Mouse (Mus musculus): Measurements from ENCODE around the gene Gigyf2. TPM values are rescaled to one million over a fixed set of nuclear protein-coding genes. Genes with fewer than 3 reads are reported as not detected.

The Gigyf2 gene
- total RNA-seq, 2 experiments from 2014 or later: 28.7 to 36.9 TPM

DNA sequence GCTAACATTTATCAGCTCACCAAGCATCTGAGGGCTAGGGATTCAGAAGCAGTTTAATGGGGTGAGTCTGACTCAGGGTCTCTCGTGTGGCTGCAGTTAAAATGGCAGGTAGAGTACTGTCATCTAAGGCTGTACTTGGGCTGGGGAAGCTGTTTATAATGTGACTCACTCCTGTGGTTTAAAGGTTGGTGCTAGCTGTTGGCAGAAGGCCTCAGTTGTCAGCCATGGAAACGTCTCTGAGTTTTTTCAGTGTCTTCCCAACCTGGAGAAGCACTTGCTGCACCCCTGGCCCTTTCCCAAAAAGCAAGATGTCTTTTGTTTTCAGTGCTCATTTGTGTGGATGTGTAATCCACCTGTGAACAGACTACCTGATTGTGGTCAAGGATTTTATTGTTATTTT, 10.9 kb upstream of the Gigyf2 start:
- DNase-seq: no peak
- intact Hi-C loops (cut with DNase I): no loop called here

DNA sequence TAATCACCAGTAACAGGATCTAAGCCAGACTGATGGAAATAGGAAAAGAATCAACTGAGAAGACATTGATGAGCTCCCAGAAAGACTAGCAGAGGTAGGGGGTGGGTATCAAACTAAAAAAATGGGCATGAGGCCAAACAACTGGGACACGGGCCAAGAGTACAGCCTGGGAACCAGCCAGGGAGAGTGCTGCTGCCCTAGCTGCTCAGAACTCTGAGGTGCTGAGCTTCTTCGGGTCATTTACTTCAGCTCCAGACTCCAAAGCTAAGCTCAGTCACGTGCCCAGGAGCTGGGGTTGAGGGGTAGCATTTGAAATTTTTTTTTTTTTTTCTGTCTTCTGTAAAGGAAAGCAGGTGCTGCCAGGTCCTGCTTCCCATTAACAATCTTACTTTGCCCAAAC, 10.1 kb upstream of the Gigyf2 start:
- DNase-seq: no peak
- intact Hi-C loops (cut with DNase I): no loop called here

DNA sequence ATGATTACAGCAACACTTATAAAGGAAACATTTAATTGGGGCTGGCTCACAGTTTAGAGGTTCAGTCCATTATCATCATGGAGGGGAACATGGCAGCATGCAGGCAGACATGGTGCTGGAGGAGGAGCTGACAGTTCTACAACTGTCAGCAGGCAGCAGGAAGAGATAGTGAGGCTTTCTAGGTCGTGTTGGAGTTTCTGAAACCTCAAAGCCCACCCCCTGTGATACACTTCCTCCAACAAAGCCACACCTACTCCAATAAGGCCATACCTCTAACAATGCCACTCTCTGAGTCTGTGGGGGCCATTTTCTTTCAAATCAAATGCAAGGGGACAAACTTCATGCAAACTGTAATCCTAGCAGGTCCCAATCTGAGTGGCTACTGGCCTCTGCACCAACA, 5.7 kb upstream of the Gigyf2 start:
- no peak for DNase-seq
- intact Hi-C loops (cut with DNase I): no loop called here

DNA sequence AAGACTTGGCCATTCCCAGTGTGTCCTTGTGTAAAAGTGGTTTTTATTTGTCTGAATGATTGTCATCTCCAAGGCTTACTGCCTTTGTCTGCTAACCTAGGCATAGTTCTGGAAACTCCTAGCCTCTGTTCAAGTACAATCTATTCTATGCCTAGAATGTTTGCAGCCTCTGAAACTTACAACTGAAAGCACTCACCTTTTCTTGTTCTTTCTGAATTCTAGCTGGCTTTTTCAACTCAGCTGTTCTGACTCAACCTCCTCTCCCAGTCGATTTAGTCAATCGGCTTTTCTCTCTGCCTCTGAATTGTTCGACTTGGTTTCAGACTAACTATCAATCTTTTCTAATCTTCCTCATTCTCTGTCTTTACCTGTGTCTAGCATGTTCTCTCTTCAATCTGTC, 4.0 kb upstream of the Gigyf2 start:
- intact Hi-C loops (cut with DNase I): no loop called here
- DNase-seq: no peak

DNA sequence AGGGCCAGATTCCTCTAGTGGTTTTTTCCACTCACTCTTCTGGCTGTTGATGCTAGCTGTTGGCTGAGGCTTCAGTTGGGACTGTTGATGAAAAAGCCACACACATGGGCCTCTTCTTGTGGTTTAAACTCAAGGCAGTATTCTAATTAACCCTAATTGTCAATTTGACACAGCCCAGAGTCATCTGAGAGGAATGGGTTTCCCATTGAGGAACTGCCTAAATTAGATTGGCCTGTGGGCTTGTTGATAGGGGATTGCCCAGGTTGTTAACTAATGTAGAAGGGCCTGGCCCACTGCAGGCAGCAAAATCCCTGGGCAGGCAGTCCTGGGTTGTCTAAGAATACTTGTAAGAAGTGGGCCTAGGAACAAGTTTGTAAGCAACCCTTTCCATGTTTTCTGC, 2.1 kb upstream of the Gigyf2 start:
- no peak for DNase-seq
- intact Hi-C loops (cut with DNase I): no loop called here

DNA sequence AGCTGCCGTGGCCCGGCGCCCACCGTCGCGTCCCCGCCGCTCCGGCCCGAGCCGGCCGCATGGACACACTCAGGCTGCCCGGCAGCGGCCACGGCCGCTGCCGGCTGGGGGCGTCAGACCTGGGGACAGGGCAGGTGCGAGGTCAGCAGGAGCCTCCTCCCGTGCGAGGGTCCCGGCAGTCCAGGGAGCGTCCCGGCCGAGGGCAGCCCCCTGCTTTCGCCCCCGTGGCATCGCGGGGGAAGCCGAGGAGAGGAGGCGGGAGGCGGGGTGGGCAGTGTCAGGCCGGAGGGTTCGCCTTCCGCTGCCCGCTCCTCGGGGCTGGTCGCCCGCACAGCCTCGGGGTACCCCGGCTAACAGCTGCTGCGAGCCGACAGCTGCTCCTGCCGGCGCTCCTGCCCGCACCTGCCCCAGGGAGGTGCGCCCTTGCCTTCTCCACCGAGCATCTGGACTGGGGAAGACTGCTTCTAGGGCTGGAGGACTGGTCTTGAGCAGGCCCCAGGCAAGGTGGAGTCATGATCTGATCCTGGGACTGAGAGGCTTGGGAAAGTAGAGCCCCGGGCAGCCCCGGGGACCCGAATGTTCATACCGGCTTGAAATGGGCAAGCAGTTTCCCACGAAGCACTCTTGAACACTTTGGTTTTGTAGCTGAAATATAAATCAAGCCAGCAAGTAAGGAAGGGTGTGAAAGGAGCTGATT, 515 bp downstream of the Gigyf2 start:
- intact Hi-C loops (cut with DNase I): no loop called here
- peak in 1 of 2 experiments; percentile 18 for DNase-seq

DNA sequence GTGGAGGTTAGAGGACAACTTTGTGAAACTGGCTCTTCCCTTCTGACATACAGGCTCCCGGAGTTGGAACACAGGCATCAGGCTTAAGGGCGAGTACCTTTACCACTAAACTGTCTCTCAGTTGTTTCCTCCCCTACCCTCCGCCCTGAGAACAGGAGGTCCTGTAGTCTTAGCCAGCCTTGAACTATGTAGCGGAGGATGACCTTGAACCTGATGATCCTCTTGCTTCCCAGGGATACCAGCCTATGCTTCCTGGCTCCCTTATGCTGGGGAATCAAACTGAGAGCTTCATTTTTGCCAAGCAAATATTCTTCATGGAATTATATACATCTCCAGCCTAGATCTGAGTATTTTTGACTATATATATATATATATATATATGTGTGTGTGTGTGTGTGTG, 5.0 kb downstream of the Gigyf2 start:
- intact Hi-C loops (cut with DNase I): no loop called here
- DNase-seq: no peak

DNA sequence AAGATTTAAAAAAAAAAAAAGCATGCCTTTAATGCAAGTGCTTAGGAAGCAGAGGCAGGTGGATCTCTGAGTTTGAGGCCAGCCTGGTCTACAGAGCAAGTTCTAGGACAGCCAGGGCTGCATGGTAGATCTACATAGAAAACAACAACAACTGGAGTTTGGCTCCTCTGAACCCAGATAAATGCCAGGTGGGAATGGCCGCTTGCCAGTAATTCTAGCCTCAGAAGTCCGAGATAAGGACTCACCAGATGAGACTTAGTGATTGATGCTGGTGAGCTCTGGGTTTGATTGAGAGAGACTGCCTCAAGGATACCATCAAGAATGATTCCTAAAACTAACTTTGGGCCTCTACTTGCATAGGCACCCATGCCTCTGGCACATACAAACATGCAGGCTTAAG, 23.8 kb downstream of the Gigyf2 start:
- DNase-seq: no peak
- intact Hi-C loops (cut with DNase I): no loop called here

DNA sequence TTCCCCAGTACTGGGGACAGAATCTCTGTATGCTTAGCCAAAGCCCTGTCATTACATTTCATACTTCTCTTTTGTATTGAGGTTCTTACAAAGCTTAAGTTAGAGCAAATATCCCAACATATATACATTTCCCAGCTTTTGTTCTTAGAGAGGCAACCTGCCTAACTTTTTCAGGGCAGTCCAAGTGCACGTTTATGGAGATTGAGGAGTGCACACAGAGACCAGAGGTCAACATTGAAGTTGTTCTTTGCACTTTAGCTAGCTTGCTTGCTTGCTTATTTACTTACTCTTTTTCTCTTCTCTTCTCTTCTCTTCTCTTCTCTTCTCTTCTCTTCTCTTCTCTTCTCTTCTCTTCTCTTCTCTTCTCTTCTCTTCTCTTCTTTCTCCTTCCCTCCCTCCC, 33.5 kb downstream of the Gigyf2 start:
- DNase-seq: no peak
- intact Hi-C loops (cut with DNase I): no loop called here

DNA sequence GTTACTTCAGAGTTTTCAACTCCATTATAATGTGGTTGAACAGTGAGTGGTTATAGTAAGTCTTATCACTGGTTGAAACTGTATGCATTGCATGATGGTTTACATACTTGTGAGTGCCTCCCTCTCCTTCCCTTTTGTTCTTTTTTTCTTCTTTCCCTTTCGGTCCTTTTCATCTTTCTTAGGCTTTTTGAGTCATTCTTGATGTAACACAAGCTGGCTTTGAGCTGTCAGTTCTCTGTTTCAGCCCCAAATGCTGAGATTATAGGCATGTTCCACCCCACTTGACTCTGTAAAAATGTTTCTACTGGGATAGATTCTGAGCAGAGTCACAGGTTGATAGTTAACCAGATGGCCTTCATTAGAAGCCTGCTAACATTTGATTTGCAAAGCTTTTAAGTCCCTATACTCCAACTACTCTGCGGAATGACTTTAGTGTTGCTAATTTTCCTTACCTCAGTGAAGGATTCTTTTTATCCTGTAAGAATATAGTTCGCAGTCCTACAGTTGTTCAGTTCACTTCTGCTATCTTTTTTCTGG, 51.3 kb downstream of the Gigyf2 start:
- intact Hi-C loops (cut with DNase I): no loop called here
- no peak for DNase-seq

DNA sequence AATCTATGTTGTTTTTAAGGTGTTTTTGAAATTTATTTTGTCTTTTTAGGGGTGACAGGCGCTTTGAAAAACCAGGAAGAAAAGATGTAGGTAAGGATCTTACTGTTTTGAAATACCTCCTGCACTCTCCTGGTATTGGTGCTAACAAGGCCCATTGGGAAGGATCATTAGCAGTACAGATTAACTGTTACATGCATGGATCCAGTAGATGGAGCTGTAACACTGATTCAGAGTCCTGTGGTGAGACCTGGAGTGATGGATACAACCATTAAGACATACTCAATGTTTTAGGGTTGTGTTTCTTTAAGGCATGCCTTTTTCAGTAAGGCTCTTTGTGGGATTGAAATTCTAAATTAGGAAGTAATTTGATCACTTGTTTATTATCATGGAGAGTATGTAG, 53.1 kb downstream of the Gigyf2 start:
- DNase-seq: no peak
- intact Hi-C loops (cut with DNase I): no loop called here

DNA sequence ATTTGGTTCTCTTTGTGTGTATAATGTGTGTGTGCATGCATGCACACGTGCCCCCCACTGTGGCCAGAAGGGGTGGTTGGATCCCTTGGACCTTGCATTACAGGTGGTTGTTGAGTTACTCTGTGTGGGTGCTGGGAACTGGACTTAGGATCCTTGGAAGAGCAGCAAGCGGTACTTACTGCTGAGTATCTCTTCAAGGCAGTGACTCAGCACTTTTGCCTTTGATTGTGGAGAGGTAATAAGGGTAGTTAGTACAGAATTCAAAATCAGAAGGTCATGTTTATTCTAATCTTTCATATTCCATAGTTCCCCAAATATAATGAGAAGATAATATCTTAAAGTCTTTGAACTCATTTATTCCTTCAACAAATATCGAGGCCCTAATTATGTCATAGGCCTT, 54.4 kb downstream of the Gigyf2 start:
- intact Hi-C loops (cut with DNase I): no loop called here
- no peak for DNase-seq

DNA sequence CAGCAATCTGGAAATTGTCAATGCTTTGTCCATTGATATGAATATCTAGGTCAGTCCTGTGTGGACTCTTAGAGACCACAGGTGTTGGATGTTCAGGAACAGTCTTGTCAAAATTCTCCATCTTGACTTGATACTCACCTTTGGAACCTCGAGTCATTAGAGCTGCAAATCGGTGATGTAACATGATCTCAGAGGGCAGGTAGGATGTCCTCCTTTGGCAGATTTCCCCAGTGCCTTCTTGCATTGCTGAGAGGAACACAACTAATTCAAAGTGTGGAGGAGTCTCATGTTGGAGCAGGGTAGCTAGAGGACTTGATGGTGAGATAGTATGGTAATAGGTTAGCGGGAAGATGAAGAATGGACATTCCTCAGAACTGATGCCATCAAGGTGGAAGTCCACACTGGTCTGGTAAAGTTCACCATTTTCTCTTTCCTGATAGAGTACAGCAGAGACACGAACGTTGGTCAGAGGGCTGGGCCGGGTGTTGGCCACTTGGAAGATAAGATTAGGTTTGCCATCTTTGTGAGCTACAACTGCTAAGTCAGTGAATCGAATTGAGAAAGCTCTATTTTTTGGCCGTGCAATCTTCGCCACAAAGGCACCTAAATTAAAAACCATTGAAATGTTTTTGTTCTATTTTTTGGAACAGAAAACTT, 59.8 kb downstream of the Gigyf2 start:
- DNase-seq: no peak
- intact Hi-C loops (cut with DNase I): no loop called here

DNA sequence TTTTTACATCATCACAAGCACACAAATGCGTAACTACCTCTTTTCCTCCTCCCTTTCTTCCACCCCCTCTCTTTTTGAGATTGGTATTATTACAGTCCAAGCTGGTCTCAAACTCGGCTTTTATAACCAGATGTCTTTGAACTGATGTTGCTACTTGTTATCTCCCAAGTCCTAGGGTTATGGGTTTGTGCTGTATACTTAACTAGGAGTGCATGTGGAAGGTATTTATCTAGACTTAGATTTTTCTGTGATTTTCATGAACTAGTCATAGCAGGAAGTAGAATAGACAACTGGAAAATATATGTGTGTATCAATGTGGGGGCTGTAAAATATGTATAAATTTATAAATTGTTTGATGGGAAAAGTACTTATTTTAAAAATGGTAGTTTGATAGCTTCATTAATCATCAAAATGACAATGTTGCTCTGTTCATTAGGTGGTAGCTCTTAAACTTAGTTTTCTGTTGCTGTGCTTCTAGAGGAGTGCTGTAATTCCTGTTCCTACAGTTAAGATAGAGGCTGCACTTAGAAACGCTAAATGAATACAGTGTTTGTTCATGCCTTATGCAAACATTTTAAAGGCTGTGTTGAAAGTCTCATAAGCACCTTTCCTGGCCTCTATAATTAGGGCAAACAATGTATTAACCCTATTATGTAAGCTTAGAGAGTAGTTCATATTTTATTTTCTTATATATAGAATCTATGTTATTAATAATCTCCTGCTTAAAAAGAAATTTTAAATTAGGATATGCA, 66.8 kb downstream of the Gigyf2 start:
- intact Hi-C loops (cut with DNase I): no loop called here
- DNase-seq: no peak

DNA sequence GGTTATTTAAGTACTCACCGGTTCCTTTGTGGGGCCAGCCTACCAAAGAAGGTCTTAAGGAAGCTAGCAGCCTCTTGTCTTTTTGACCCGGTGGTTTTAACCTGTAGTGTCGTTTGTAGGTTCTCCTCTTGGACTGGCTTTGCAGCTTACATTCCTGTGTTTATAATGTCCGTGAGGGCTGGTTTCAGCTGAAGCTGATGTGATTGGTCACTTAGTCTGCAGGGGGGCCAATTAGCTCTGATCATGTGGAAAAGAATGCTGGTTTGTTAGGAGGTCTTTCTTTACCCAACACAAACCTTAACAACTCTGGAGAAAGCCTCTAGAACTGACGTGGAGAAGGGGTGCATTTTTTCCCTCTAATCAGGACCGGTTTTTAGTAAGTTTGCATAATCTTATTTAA, 67.8 kb downstream of the Gigyf2 start, which contains the start of gene Kcnj13:
Kcnj13 (minus strand) TSS at position 136 of the 400 bp plus-strand sequence.
- no peak for DNase-seq
- intact Hi-C loops (cut with DNase I): no loop called here

DNA sequence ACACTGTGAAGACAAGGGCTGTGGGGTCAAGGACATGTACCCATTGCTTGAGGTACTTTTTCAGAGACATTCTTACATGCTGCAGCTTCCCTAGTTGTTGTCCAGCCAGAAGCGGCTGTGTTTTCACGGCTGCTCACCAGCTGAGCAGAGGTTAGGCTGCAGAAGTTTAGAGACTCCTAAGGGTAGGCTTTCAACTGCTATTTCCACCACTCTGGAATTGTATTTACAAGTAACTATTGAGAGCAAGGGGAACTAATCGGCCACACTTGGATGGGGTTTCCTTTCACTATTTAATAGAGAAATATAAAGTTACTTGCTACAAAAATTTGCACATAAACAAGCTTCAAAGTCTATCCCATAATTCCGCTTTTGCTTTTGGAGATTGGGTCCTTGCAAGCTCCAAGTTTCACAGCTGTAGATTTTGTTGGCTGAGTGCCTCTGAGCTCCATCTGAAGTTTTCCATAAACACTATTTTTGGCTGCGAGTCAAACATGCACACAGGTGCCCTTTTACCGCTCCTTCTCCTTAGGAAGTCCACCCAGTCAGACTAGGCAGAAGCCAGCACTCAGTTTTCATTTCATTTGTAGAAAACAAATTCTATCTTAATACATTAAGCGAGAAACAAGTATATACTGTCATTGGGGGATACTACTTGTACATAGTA, 70.3 kb downstream of the Gigyf2 start:
- DNase-seq: no peak
- intact Hi-C loops (cut with DNase I): no loop called here

DNA sequence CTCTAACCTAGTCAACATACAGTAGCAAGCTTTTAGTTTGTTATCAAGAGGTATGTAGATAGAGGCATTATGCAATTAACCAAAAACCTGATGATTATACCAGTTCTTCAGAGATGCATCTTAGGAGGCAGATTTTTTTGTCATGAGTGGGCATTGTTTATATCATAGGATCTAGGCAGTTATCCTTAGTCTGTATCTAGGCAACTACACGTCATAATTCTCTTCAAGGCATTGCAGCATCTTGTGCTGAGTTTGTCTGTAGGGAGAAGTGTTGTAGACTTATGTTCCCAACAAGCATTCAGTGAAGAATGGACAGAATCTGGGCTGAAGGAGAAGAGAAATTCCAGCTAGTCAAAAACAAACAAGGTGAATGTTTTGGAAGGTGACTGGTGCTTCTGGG, 77.9 kb downstream of the Gigyf2 start:
- no peak for DNase-seq
- intact Hi-C loops (cut with DNase I): no loop called here

DNA sequence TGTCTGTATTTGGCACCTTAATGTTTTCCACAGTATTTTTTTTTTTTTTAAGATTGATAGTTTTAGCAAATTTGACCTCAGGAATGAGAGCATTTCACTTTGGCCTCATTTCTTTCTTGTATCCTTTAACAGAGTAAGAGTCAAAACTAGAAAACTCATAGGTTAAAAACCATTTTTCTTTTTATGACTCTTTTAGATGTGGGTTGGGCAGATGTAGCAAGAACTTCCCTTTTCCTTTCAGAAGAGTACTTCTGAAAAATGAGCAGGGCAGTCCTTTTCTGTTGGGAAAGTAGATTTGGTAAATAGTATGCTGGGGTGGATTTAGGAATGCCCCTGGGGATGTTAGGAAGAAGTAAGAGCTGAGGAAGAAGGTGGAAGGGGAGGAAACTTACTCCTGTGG, 79.2 kb downstream of the Gigyf2 start:
- no peak for DNase-seq
- intact Hi-C loops (cut with DNase I): no loop called here

DNA sequence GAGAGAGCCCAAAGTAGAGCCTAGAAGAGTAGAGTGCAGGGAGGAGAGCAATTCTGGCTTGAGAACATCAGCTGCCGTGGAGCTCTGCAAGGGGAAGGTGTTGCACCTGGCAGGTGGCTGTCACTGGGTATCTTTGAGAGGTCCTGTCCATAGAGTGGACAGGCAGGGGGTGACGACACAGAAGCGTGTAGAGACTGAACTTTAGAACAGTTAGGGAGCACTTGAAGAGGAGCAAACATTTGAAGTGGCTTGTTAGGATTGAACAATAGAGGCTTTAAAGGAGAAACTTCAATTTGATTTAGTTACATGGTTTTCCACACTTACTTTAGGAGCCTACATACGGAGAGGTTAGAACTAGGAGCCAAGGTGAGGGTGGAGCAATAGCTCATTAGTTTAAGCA, 82.6 kb downstream of the Gigyf2 start:
- intact Hi-C loops (cut with DNase I): no loop called here
- DNase-seq: no peak

DNA sequence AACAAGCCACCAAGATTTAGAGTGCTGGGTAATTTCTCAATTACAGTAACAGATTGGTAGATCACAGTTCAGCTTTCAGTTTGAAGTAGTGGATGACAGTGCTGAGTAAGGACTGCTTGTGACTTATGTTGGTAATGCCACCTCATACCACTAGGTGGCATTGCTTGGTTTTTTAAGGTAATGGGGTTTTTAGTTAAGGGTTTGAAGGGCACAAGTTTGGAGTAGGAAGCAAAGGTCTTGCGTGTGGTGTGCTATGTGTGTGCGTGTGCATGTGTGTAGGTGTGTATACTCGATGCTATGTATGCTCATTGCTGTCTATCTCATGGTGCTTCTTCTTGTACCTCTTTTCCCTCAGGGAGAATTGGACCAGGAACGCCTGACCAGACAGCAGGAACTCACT, 91.9 kb downstream of the Gigyf2 start:
- intact Hi-C loops (cut with DNase I): no loop called here
- no peak for DNase-seq

DNA sequence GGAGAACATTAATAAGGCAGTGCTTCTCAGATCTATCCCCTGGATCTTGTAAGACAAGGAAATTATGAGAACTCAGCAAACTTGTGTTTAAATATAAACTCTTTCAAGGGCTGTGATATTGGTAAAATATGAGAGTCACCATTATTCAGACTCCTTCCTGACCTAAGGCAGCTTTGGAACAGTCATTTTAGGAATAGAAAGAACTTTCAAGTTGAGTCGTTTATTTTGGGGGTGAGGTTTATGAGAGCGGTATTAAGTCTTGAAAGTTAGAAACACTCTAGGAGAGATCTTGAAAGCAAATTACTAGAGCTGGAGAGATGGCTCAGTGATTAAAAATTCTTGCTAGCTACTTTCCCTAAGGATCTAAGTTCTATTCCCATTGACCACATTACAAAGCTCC, 108.3 kb downstream of the Gigyf2 start:
- intact Hi-C loops (cut with DNase I): no loop called here
- no peak for DNase-seq

Data from gastrocnemius, postnatal 36 days (tissue).